Mouse (Mus musculus): ENCODE data around the gene Pla2g2d.

- TF ChIP-seq E2F4 (IDR thresholded peaks at IDR 0.05; ENCODE audit: borderline replicate concordance, low read depth, low read length) (no peak), POLR2A (IDR thresholded peaks at IDR 0.05; ENCODE audit: control insufficient read depth in 1 of 2, insufficient read depth in 1 of 2, low read depth in 1 of 2, low read length in 2 of 2, poor library complexity in 1 of 2) (no peak), CTCF (IDR thresholded peaks at IDR 0.05 in 2 of 3, conservative IDR thresholded peaks at IDR 0.05 in 1 of 3; ENCODE audit: control insufficient read depth in 1 of 3, insufficient read depth in 1 of 3, low read depth in 2 of 3, low read length in 3 of 3, poor library complexity in 1 of 3, severe bottlenecking in 1 of 3) (peak in 1 of 3 experiments; percentile 10; a peak in 1 of 6 replicates), SIN3A (IDR thresholded peaks at IDR 0.05; ENCODE audit: low read length) (no peak), POLR2AphosphoS5 (IDR thresholded peaks at IDR 0.05; ENCODE audit: borderline replicate concordance, low read depth, low read length) (no peak), USF2 (IDR thresholded peaks at IDR 0.05; ENCODE audit: borderline replicate concordance in 1 of 2, insufficient read depth in 1 of 2, low read depth in 1 of 2, low read length in 2 of 2) (no peak), JUND (IDR thresholded peaks at IDR 0.05; ENCODE audit: low read depth, low read length) (no peak), EP300 (IDR thresholded peaks at IDR 0.05; ENCODE audit: low read depth in 1 of 2, low read length in 2 of 2) (no peak), ZMIZ1 (IDR thresholded peaks at IDR 0.05; ENCODE audit: low read depth, low read length) (no peak)
Measured at GRCm38 (mm10) chr4:138748369-138749072, 27.0 kb upstream of the Pla2g2d start.
